Mouse (Mus musculus): ENCODE measurements around the gene Plppr3.
A peak's percentile ranks its signal among the peaks of the same experiment; 100 is the strongest.

The Plppr3 gene

DNA sequence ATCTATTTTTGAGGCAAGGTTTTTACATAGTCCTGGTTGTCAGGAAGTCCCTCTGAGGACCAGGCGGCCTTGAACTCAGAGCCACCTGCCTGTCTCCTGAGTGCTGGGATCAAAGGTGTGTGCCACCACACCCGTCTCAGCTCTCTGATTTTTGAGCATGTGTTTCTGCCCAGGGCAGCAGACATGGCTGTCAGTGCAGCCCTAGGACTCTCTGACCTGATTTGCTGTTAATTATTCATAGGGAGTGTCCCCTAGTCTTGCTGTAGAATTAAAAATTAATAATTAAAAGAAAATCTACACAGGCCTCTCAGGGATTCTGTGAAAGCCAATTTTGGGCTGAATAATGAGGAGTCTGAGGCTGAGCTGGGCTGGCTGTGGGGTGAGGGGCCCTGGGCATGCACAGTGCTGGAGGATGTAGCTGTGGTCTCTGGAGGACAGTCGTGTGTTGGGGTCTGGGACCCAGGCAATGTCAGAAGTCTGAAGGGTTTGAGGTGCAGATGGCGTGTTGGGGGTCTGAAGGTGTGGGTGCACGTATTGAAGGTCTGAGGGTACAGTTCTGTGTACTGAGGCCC, 60.1 kb downstream of the Plppr3 start:
- no peak for DNase-seq

DNA sequence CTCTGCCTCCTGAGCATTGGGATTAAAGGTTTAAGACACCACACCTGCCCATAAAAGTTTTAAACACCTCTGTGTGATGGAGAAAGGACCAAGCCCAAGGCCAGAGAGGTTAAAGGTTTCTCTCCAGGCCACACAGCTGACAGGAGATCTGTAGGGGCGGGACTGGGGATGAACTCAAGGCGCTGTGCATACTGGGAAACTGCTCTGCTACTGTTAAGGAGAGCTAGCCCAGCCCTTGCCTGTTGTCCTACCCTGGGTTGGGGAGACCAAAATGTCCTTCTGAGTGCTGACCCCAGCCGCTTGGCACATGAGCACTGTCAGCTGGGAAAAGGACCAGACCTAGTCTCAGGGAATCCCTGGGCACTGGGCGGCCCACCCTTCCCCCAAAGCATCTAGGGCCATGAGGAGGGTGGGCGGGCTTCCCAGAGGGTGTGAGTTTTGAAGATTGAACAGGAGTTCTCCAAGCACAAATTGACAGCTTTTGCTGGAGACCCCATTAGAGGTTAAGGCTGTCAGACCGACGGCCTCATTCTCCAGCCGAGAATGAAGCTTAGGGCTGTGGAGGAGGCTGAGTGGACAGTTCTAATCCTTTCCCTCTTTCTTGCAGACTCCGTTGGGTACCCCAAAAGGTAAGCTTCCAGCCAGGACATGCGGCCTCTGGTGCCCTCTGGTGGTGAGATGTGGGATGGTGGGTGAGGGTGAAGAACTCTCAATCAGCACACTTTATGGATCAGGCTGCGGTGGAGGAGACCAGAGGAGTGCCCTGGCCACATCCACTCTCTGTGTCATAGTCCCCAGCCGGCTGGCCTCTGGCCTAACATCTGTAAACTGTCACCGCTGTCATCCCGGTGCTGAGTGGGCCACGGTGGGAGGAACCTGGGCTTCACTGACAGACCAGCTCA, 62.4 kb downstream of the Plppr3 start:
- DNase-seq = peak; percentile 85
